Mouse (Mus musculus): ENCODE data around the gene Snx1. TPM values are rescaled to one million over a fixed set of nuclear protein-coding genes. Genes with fewer than 3 reads are reported as not detected.

Gene Snx1
- total and polyA plus RNA-seq, 3 experiments = 83.9 to 189 (median 113) TPM

- no peaks in the 10 kb centered on the region for H3K36me3 ChIP-seq (ENCODE audit: control insufficient read depth in 1 of 2, insufficient read depth in 2 of 2, low read length in 2 of 2)
- no peak overlapping the region for H3K4me3 ChIP-seq (ENCODE audit: control insufficient read depth in 1 of 2, insufficient read depth in 1 of 2, low read depth in 2 of 2, low read length in 2 of 2)
- H3K9me3 ChIP-seq (replicated peaks; ENCODE audit: insufficient read depth, low read length) = no peaks in the 10 kb centered on the region
- no peaks in the 10 kb centered on the region; a peak in 1 of 4 replicates for H3K27me3 ChIP-seq (ENCODE audit: control insufficient read depth in 1 of 2, insufficient read depth in 2 of 2, low read length in 2 of 2)
- DNase-seq (ENCODE audit: low read depth, low spot score) = no peak
- no peak overlapping the region for H3K9ac ChIP-seq (ENCODE audit: control insufficient read depth, low read depth, low read length, poor library complexity, severe bottlenecking)
- no peaks in the 10 kb centered on the region for H3K79me2 ChIP-seq (ENCODE audit: control insufficient read depth, insufficient read depth, low read length, poor library complexity)
- no peaks in the 10 kb centered on the region for H3K4me1 ChIP-seq (ENCODE audit: control insufficient read depth in 1 of 2, insufficient read depth in 2 of 2, low read length in 2 of 2)
- TF ChIP-seq RCOR1 (IDR thresholded peaks at IDR 0.05; ENCODE audit: low read depth, low read length) = no peak
- TF ChIP-seq HCFC1 (IDR thresholded peaks at IDR 0.05; ENCODE audit: low read depth, low read length) = no peak
- TF ChIP-seq MAX (IDR thresholded peaks at IDR 0.05; ENCODE audit: low read length) = no peak
- no peak for TF ChIP-seq CTCF (IDR thresholded peaks at IDR 0.05 in 2 of 3, conservative IDR thresholded peaks at IDR 0.05 in 1 of 3; ENCODE audit: control insufficient read depth in 1 of 3, insufficient read depth in 1 of 3, low read depth in 2 of 3, low read length in 3 of 3, poor library complexity in 1 of 3, severe bottlenecking in 1 of 3)
- no peak for TF ChIP-seq CHD2 (IDR thresholded peaks at IDR 0.05; ENCODE audit: low read length)
- no peak for TF ChIP-seq POLR2A (IDR thresholded peaks at IDR 0.05; ENCODE audit: control insufficient read depth in 1 of 2, insufficient read depth in 1 of 2, low read depth in 1 of 2, low read length in 2 of 2, poor library complexity in 1 of 2)
- TF ChIP-seq RAD21 (IDR thresholded peaks at IDR 0.05; ENCODE audit: low read depth, low read length) = no peak
- TF ChIP-seq BHLHE40 (IDR thresholded peaks at IDR 0.05; ENCODE audit: borderline replicate concordance, low read depth, low read length) = no peak
- no peak for TF ChIP-seq ZC3H11A (IDR thresholded peaks at IDR 0.05; ENCODE audit: low read depth, low read length)
- no peak for TF ChIP-seq SMC3 (IDR thresholded peaks at IDR 0.05; ENCODE audit: low read depth, low read length)
- no peak for TF ChIP-seq MEF2A (IDR thresholded peaks at IDR 0.05; ENCODE audit: extremely low read depth, insufficient replicate concordance, low read depth, low read length, poor library complexity, severe bottlenecking)
- TF ChIP-seq JUND (IDR thresholded peaks at IDR 0.05; ENCODE audit: low read depth, low read length) = no peak
- no peak for TF ChIP-seq GATA1 (IDR thresholded peaks at IDR 0.05; ENCODE audit: low read depth, low read length)
- no peak for TF ChIP-seq NRF1 (IDR thresholded peaks at IDR 0.05; ENCODE audit: insufficient read depth, low read depth, low read length, poor library complexity, severe bottlenecking)
- TF ChIP-seq UBTF (IDR thresholded peaks at IDR 0.05; ENCODE audit: borderline replicate concordance, insufficient read depth, low read depth, low read length) = no peak
- TF ChIP-seq ELF1 (IDR thresholded peaks at IDR 0.05; ENCODE audit: low read depth, low read length) = no peak
- no peak overlapping the region for H3K27ac ChIP-seq (ENCODE audit: control insufficient read depth, low read depth, low read length)
These were observed 47.9 kb downstream of the Snx1 start for GRCm38 (mm10) chr9:66078493-66078892.

GRCm38 (mm10) chr9:66078072-66078471 lies 48.3 kb downstream of the Snx1 start:
- Histone ChIP-seq H3K27me3 (ENCODE audit: control insufficient read depth in 1 of 2, insufficient read depth in 2 of 2, low read length in 2 of 2) (no peaks in the 10 kb centered on the region; a peak in 1 of 4 replicates), H3K36me3 (ENCODE audit: control insufficient read depth in 1 of 2, insufficient read depth in 2 of 2, low read length in 2 of 2) (no peaks in the 10 kb centered on the region), H3K4me1 (ENCODE audit: control insufficient read depth in 1 of 2, insufficient read depth in 2 of 2, low read length in 2 of 2) (no peaks in the 10 kb centered on the region), H3K27ac (ENCODE audit: control insufficient read depth, low read depth, low read length) (no peak overlapping the region), H3K79me2 (ENCODE audit: control insufficient read depth, insufficient read depth, low read length, poor library complexity) (no peaks in the 10 kb centered on the region), H3K4me3 (ENCODE audit: control insufficient read depth in 1 of 2, insufficient read depth in 1 of 2, low read depth in 2 of 2, low read length in 2 of 2) (no peak overlapping the region), H3K9me3 (replicated peaks; ENCODE audit: insufficient read depth, low read length) (no peaks in the 10 kb centered on the region), H3K9ac (ENCODE audit: control insufficient read depth, low read depth, low read length, poor library complexity, severe bottlenecking) (no peak overlapping the region)
- TF ChIP-seq ZKSCAN1 (IDR thresholded peaks at IDR 0.05; ENCODE audit: low read depth, low read length) (no peak), NELFE (IDR thresholded peaks at IDR 0.05; ENCODE audit: low read depth, low read length) (no peak), USF1 (IDR thresholded peaks at IDR 0.05; ENCODE audit: low read depth, low read length) (no peak), USF2 (IDR thresholded peaks at IDR 0.05; ENCODE audit: borderline replicate concordance in 1 of 2, insufficient read depth in 1 of 2, low read depth in 1 of 2, low read length in 2 of 2) (no peak), GABPA (IDR thresholded peaks at IDR 0.05; ENCODE audit: low read depth, low read length) (no peak), ETS1 (IDR thresholded peaks at IDR 0.05; ENCODE audit: low read depth, low read length) (no peak), POLR2A (IDR thresholded peaks at IDR 0.05; ENCODE audit: control insufficient read depth in 1 of 2, insufficient read depth in 1 of 2, low read depth in 1 of 2, low read length in 2 of 2, poor library complexity in 1 of 2) (no peak), MAZ (IDR thresholded peaks at IDR 0.05; ENCODE audit: low read depth, low read length) (no peak), NRF1 (IDR thresholded peaks at IDR 0.05; ENCODE audit: insufficient read depth, low read depth, low read length, poor library complexity, severe bottlenecking) (no peak)
- no peak for DNase-seq (ENCODE audit: low read depth, low spot score)
